In genomic region chr6:146513384-146513783, GRCm38 (mm10) we compare ENCODE assay signal across 18 mouse cellular contexts. TPM values are rescaled to one million over a fixed set of nuclear protein-coding genes. Genes with fewer than 3 reads are reported as not detected.
DNase-seq lines count a peak whose midpoint lies in the region; ATAC-seq and TF ChIP-seq lines count a peak whose summit lies in the region.
"Had no signal": no experiment of that assay in that cellular context is flagged by ENCODE, and none has a peak within 500 bp of the region (broad histone marks: within the 10 kb centered on the region; RNA-seq: fewer than 3 reads in every experiment).

No protein-coding gene starts in this region.

- peaks cover 37% of the 10 kb centered on the region for H3K4me1 ChIP-seq in heart, embryonic 13.5 days
- peaks cover 15% of the 10 kb centered on the region for H3K4me1 ChIP-seq in lung, embryonic 15.5 days
- peaks cover 6% of the 10 kb centered on the region; the same call in 1 of the 2 replicates for H3K4me1 ChIP-seq in lung, adult 2 months (ENCODE audit: control insufficient read depth, insufficient read depth, low read length)
- peaks cover 45% of the 10 kb centered on the region for H3K4me1 ChIP-seq in thymus, adult 2 months (replicated peaks; ENCODE audit: control insufficient read depth, insufficient read depth, low read length)

- no peak overlapping the region for H3K4me3 ChIP-seq in heart, embryonic 13.5 days
- no peak overlapping the region for H3K4me3 ChIP-seq in lung, embryonic 15.5 days
- H3K4me3 ChIP-seq in lung, adult 2 months (replicated peaks; ENCODE audit: extremely low read depth, low read depth, low read length), result no peak overlapping the region
- H3K4me3 ChIP-seq in thymus, adult 2 months (ENCODE audit: control insufficient read depth, insufficient read depth, low read length), result no peak overlapping the region
- H3K4me3 ChIP-seq: embryonic facial prominence, embryonic 13.5 days; forebrain, embryonic 12.5 days; hindbrain, embryonic 10.5 days had no signal

- intact Hi-C loops in heart, postnatal 14 days (cut with DNase I), result no loop called here

- no peak overlapping the region for H3K4me2 ChIP-seq in heart, embryonic 13.5 days
- H3K4me2 ChIP-seq in lung, embryonic 15.5 days, result no peak overlapping the region
- H3K4me2 ChIP-seq: embryonic facial prominence, embryonic 13.5 days; forebrain, embryonic 12.5 days; hindbrain, embryonic 14.5 days had no signal

- H3K9ac ChIP-seq in heart, embryonic 13.5 days, result no peak overlapping the region
- no peak overlapping the region for H3K9ac ChIP-seq in lung, embryonic 15.5 days
- H3K9ac ChIP-seq: embryonic facial prominence, embryonic 13.5 days; forebrain, embryonic 12.5 days; hindbrain, embryonic 14.5 days had no signal

- no peak for TF ChIP-seq POLR2A in lung, adult 2 months (IDR thresholded peaks at IDR 0.05; ENCODE audit: borderline replicate concordance, extremely low read depth, low read depth, low read length)
- no peak for TF ChIP-seq POLR2A in thymus, adult 2 months (IDR thresholded peaks at IDR 0.05; ENCODE audit: control insufficient read depth, extremely low read depth, insufficient read depth, low read length, poor library complexity)

- DNase-seq in heart, postnatal 14 days, result no peak
- DNase-seq in lung, adult 2 months, result no peak
- no peak for DNase-seq in thymus, adult 2 months
- no peak for DNase-seq in thymus, postnatal 4 days
- no peak for DNase-seq in layer of hippocampus, postnatal 25 days (ENCODE audit: extremely low spot score in 1 of 2, low spot score in 1 of 2)
- DNase-seq: adrenal gland, adult 2 months; adrenal gland, postnatal 25 days; cerebellum, adult 18-20 months; cerebellum, adult 9-11 months; cerebellum, postnatal 36 days; gastrocnemius, postnatal 10 days had no signal

- no peak for TF ChIP-seq CTCF in lung, adult 2 months (IDR thresholded peaks at IDR 0.05; ENCODE audit: insufficient read depth, low read length)
- TF ChIP-seq CTCF in thymus, adult 2 months (IDR thresholded peaks at IDR 0.05; ENCODE audit: borderline replicate concordance, control insufficient read depth, extremely low read depth, insufficient read depth, low read length, poor library complexity), result no peak

- ATAC-seq in heart, embryonic 13.5 days (ENCODE audit: extremely low read depth, insufficient number of reproducible peaks, low FRiP score, low TSS enrichment), result no peak
- peak; percentile 60; the same call in 1 of the 2 replicates for ATAC-seq in lung, embryonic 15.5 days (ENCODE audit: borderline replicate concordance, extremely low read depth, low FRiP score, low TSS enrichment)
- ATAC-seq: forebrain, embryonic 16.5 days had no signal

- peak overlapping the region; percentile 53 for H3K27ac ChIP-seq in heart, embryonic 13.5 days (replicated peaks)
- no peak overlapping the region for H3K27ac ChIP-seq in lung, embryonic 15.5 days
- H3K27ac ChIP-seq in thymus, adult 2 months (ENCODE audit: control insufficient read depth, insufficient read depth, low read length), result peak overlapping the region; percentile 11
- H3K27ac ChIP-seq: embryonic facial prominence, embryonic 13.5 days; forebrain, embryonic 12.5 days; hindbrain, embryonic 10.5 days; hindbrain, embryonic 14.5 days had no signal

- H3K36me3 ChIP-seq in heart, embryonic 13.5 days, result no peaks in the 10 kb centered on the region
- H3K36me3 ChIP-seq in lung, embryonic 15.5 days, result no peaks in the 10 kb centered on the region
- H3K36me3 ChIP-seq in thymus, adult 2 months (ENCODE audit: control insufficient read depth, insufficient read depth, low read length), result no peaks in the 10 kb centered on the region
- H3K36me3 ChIP-seq: embryonic facial prominence, embryonic 13.5 days; forebrain, embryonic 12.5 days; hindbrain, embryonic 10.5 days had no signal

- WGBS in heart, embryonic 13.5 days, result 60% methylated on average over 8 of the region's 8 CpGs
- 33% methylated on average over 8 of the region's 8 CpGs for WGBS in lung, embryonic 15.5 days
- WGBS in lung, adult 2 months, result 70% methylated on average over 8 of the region's 8 CpGs
- 93% methylated on average over 8 of the region's 8 CpGs for WGBS in thymus, adult 2 months

- H3K27me3 ChIP-seq in heart, embryonic 13.5 days (replicated peaks), result no peaks in the 10 kb centered on the region
- H3K27me3 ChIP-seq in lung, embryonic 15.5 days, result no peaks in the 10 kb centered on the region
- no peaks in the 10 kb centered on the region for H3K27me3 ChIP-seq in thymus, adult 2 months (ENCODE audit: control insufficient read depth, insufficient read depth, low read length)
- H3K27me3 ChIP-seq: embryonic facial prominence, embryonic 13.5 days; forebrain, embryonic 12.5 days had no signal

- H3K9me3 ChIP-seq in heart, embryonic 13.5 days, result no peaks in the 10 kb centered on the region
- no peaks in the 10 kb centered on the region for H3K9me3 ChIP-seq in lung, embryonic 15.5 days
- H3K9me3 ChIP-seq: embryonic facial prominence, embryonic 13.5 days; forebrain, embryonic 12.5 days; hindbrain, embryonic 10.5 days had no signal

RNA-seq across cellular contexts. Expression of gene Itpr2, which starts 11.4 kb away (rescaled TPM):
- 31.2 and 31.4 TPM in 2 replicates for polyA plus RNA-seq in heart, embryonic 13.5 days (2015; fragmentation: Nextera tagmentation; extraction: Ambion mirVana)
- 10 to 100 TPM; 30.1 to 34.3 TPM for total RNA-seq in heart, postnatal 14 days (2021)
- 15.3 and 18.8 TPM in 2 replicates for polyA plus RNA-seq in lung, embryonic 15.5 days (2015; fragmentation: Nextera tagmentation; extraction: Ambion mirVana)
- 15.3 and 25.5 TPM in 2 replicates for polyA plus RNA-seq in lung, adult 2 months (2012; rRNA removed)
- 60.3 and 61.8 TPM in 2 replicates for polyA plus RNA-seq in thymus, adult 2 months (2012; rRNA removed)
- total RNA-seq in layer of hippocampus, postnatal 25 days (2021), result 10 to 100 TPM; 16.6 to 20.5 TPM
